Mouse (Mus musculus): ENCODE data around the gene Gm20388. TPM values are rescaled to one million over a fixed set of nuclear protein-coding genes. Genes with fewer than 3 reads are reported as not detected.

The Gm20388 gene
- polyA plus RNA-seq, 1 experiment, result 49.7 TPM

- Histone ChIP-seq H3K4me3 (ENCODE audit: insufficient read depth, low read depth, low read length) (no peak overlapping the region), H3K27me3 (replicated peaks; ENCODE audit: control insufficient read depth, insufficient read depth, low read length) (no peaks in the 10 kb centered on the region), H3K36me3 (ENCODE audit: control insufficient read depth, insufficient read depth, low read length) (no peaks in the 10 kb centered on the region), H3K4me1 (ENCODE audit: control insufficient read depth, insufficient read depth, low read length) (no peaks in the 10 kb centered on the region), H3K27ac (ENCODE audit: insufficient read depth, low read depth, low read length) (no peak overlapping the region)
- WGBS, result 55% methylated on average over 7 of the region's 7 CpGs
- TF ChIP-seq CTCF (conservative IDR thresholded peaks at IDR 0.05; ENCODE audit: insufficient read depth, insufficient read length, low read depth, low read length), result no peak
- TF ChIP-seq POLR2A (IDR thresholded peaks at IDR 0.05; ENCODE audit: low read depth, low read length), result no peak
- no peak for DNase-seq
These were observed 1849.8 kb downstream of the Gm20388 start for GRCm38 (mm10) chr8:121760484-121760883.

- WGBS, result 27% methylated on average over 10 of the region's 10 CpGs
- Histone ChIP-seq H3K27me3 (replicated peaks; ENCODE audit: control insufficient read depth, insufficient read depth, low read length) (no peaks in the 10 kb centered on the region), H3K4me3 (ENCODE audit: insufficient read depth, low read depth, low read length) (no peak overlapping the region), H3K27ac (ENCODE audit: insufficient read depth, low read depth, low read length) (no peak overlapping the region), H3K36me3 (ENCODE audit: control insufficient read depth, insufficient read depth, low read length) (no peaks in the 10 kb centered on the region), H3K4me1 (ENCODE audit: control insufficient read depth, insufficient read depth, low read length) (no peaks in the 10 kb centered on the region)
- DNase-seq, result peak; percentile 5
- no peak for TF ChIP-seq CTCF (conservative IDR thresholded peaks at IDR 0.05; ENCODE audit: insufficient read depth, insufficient read length, low read depth, low read length)
- no peak for TF ChIP-seq POLR2A (IDR thresholded peaks at IDR 0.05; ENCODE audit: low read depth, low read length)
These were observed 1850.8 kb downstream of the Gm20388 start for GRCm38 (mm10) chr8:121761480-121761879.

GRCm38 (mm10) chr8:121762999-121763699, 1852.5 kb downstream of the Gm20388 start:
- Histone ChIP-seq H3K36me3 (ENCODE audit: control insufficient read depth, insufficient read depth, low read length) (no peaks in the 10 kb centered on the region), H3K27ac (ENCODE audit: insufficient read depth, low read depth, low read length) (no peak overlapping the region), H3K4me3 (ENCODE audit: insufficient read depth, low read depth, low read length) (no peak overlapping the region), H3K27me3 (replicated peaks; ENCODE audit: control insufficient read depth, insufficient read depth, low read length) (no peaks in the 10 kb centered on the region), H3K4me1 (ENCODE audit: control insufficient read depth, insufficient read depth, low read length) (no peaks in the 10 kb centered on the region)
- DNase-seq, result no peak
- no peak for TF ChIP-seq CTCF (conservative IDR thresholded peaks at IDR 0.05; ENCODE audit: insufficient read depth, insufficient read length, low read depth, low read length)
- TF ChIP-seq POLR2A (IDR thresholded peaks at IDR 0.05; ENCODE audit: low read depth, low read length), result no peak
- WGBS, result 59% methylated on average over 7 of the region's 7 CpGs

- H3K27ac ChIP-seq (ENCODE audit: insufficient read depth, low read depth, low read length), result no peak overlapping the region
- TF ChIP-seq CTCF (conservative IDR thresholded peaks at IDR 0.05; ENCODE audit: insufficient read depth, insufficient read length, low read depth, low read length), result no peak
- TF ChIP-seq POLR2A (IDR thresholded peaks at IDR 0.05; ENCODE audit: low read depth, low read length), result no peak
- 77% methylated on average over 9 of the region's 9 CpGs for WGBS
- H3K4me3 ChIP-seq (ENCODE audit: insufficient read depth, low read depth, low read length), result no peak overlapping the region
- H3K27me3 ChIP-seq (replicated peaks; ENCODE audit: control insufficient read depth, insufficient read depth, low read length), result no peaks in the 10 kb centered on the region
- DNase-seq, result no peak
- no peaks in the 10 kb centered on the region for H3K36me3 ChIP-seq (ENCODE audit: control insufficient read depth, insufficient read depth, low read length)
- H3K4me1 ChIP-seq (ENCODE audit: control insufficient read depth, insufficient read depth, low read length), result no peaks in the 10 kb centered on the region
These were observed 1853.0 kb downstream of the Gm20388 start for GRCm38 (mm10) chr8:121763700-121764013.

GRCm38 (mm10) chr8:121765594-121766138, 1855.0 kb downstream of the Gm20388 start:
- Histone ChIP-seq H3K36me3 (ENCODE audit: control insufficient read depth, insufficient read depth, low read length) (no peaks in the 10 kb centered on the region), H3K27me3 (replicated peaks; ENCODE audit: control insufficient read depth, insufficient read depth, low read length) (no peaks in the 10 kb centered on the region), H3K4me1 (ENCODE audit: control insufficient read depth, insufficient read depth, low read length) (no peaks in the 10 kb centered on the region), H3K27ac (ENCODE audit: insufficient read depth, low read depth, low read length) (no peak overlapping the region), H3K4me3 (ENCODE audit: insufficient read depth, low read depth, low read length) (no peak overlapping the region)
- no peak for DNase-seq
- TF ChIP-seq CTCF (conservative IDR thresholded peaks at IDR 0.05; ENCODE audit: insufficient read depth, insufficient read length, low read depth, low read length) (no peak), POLR2A (IDR thresholded peaks at IDR 0.05; ENCODE audit: low read depth, low read length) (no peak)
- 65% methylated on average over 7 of the region's 7 CpGs for WGBS

GRCm38 (mm10) chr8:121769095-121769494, 1858.5 kb downstream of the Gm20388 start:
- 41% methylated on average over 3 of the region's 3 CpGs for WGBS
- no peak overlapping the region for H3K27ac ChIP-seq (ENCODE audit: insufficient read depth, low read depth, low read length)
- no peaks in the 10 kb centered on the region for H3K36me3 ChIP-seq (ENCODE audit: control insufficient read depth, insufficient read depth, low read length)
- no peak for DNase-seq
- no peak overlapping the region for H3K4me3 ChIP-seq (ENCODE audit: insufficient read depth, low read depth, low read length)
- H3K4me1 ChIP-seq (ENCODE audit: control insufficient read depth, insufficient read depth, low read length), result no peaks in the 10 kb centered on the region
- no peak for TF ChIP-seq CTCF (conservative IDR thresholded peaks at IDR 0.05; ENCODE audit: insufficient read depth, insufficient read length, low read depth, low read length)
- TF ChIP-seq POLR2A (IDR thresholded peaks at IDR 0.05; ENCODE audit: low read depth, low read length), result no peak
- no peaks in the 10 kb centered on the region for H3K27me3 ChIP-seq (replicated peaks; ENCODE audit: control insufficient read depth, insufficient read depth, low read length)

GRCm38 (mm10) chr8:121769621-121770020, 1859.0 kb downstream of the Gm20388 start:
- TF ChIP-seq CTCF (conservative IDR thresholded peaks at IDR 0.05; ENCODE audit: insufficient read depth, insufficient read length, low read depth, low read length), result no peak
- no peak for TF ChIP-seq POLR2A (IDR thresholded peaks at IDR 0.05; ENCODE audit: low read depth, low read length)
- Histone ChIP-seq H3K4me3 (ENCODE audit: insufficient read depth, low read depth, low read length) (no peak overlapping the region), H3K4me1 (ENCODE audit: control insufficient read depth, insufficient read depth, low read length) (no peaks in the 10 kb centered on the region), H3K36me3 (ENCODE audit: control insufficient read depth, insufficient read depth, low read length) (no peaks in the 10 kb centered on the region), H3K27me3 (replicated peaks; ENCODE audit: control insufficient read depth, insufficient read depth, low read length) (no peaks in the 10 kb centered on the region), H3K27ac (ENCODE audit: insufficient read depth, low read depth, low read length) (no peak overlapping the region)
- 90% methylated on average over 2 of the region's 2 CpGs for WGBS
- DNase-seq, result no peak

Data from kidney, adult 2 months (tissue).